Mouse (Mus musculus) brain, embryonic 14.5 days (tissue): ENCODE measurements around the gene Slx4ip.

Experiments
- CTCF ChIP-seq: fragments of 200-500 bp; IDR thresholded peaks from 2 replicates; pipeline ENCODE4 v1.5.1; 2012; ENCODE audit warnings: inconsistent platforms, mild to moderate bottlenecking, moderate library complexity, borderline replicate concordance; ENCODE audit not compliant: insufficient read depth, insufficient read length; ENCODE audit errors: extremely low read depth
- POLR2A ChIP-seq: fragments of 200-500 bp; IDR thresholded peaks from 2 replicates; pipeline ENCODE4 v1.6.1; 2012; ENCODE audit warnings: mild to moderate bottlenecking, inconsistent platforms, borderline replicate concordance; ENCODE audit not compliant: poor library complexity, insufficient read depth, insufficient read length, severe bottlenecking; ENCODE audit errors: extremely low read depth

DNA sequence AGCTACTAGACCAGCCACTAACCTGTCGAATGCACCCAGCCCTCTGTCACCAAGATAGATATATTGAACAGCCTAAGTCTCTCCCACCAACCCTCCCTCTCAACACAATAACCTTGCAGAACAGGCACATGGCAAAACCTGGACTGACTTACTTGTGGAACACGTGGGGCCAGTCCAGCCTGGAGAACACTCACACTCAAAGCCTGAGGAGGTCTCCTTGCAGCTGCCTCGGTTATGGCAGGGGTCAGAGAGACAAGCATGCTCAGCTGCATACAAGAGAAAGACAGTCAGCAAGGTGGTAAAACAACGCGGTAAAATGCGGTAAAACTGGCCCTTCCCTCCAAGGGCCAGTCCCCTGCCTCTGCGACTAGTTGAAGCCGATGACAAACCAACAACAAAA lies 203.3 kb downstream of the Slx4ip start:
- TF ChIP-seq CTCF (no peak), POLR2A (no peak)
